Mouse (Mus musculus) heart, embryonic 16.5 days (tissue): ENCODE results near the gene Sppl2c. TPM values are rescaled to one million over a fixed set of nuclear protein-coding genes. Genes with fewer than 3 reads are reported as not detected.

Experiments
- ATAC-seq: fragments of 200-750 bp; cut with Nextera tagmentation; replicated peaks from 2 replicates; pipeline ENCODE4 v1.8.0; 2017; ENCODE audit warnings: moderate number of reproducible peaks; ENCODE audit not compliant: insufficient read depth, low FRiP score; ENCODE audit errors: extremely low read depth
- H3K27ac ChIP-seq: fragments of 300-500 bp; sonication (generic); 2 replicates; pipeline ENCODE4 v1.5.1; 2014; ENCODE audit warnings: mild to moderate bottlenecking, low read length, control low read depth, moderate library complexity
- H3K27me3 ChIP-seq: fragments of 300-500 bp; sonication (generic); 2 replicates; pipeline ENCODE4 v1.6.1; 2014; ENCODE audit warnings: low read length, mixed read lengths; ENCODE audit not compliant: control insufficient read depth, insufficient read depth
- H3K36me3 ChIP-seq: fragments of 300-500 bp; sonication (generic); 2 replicates; pipeline ENCODE4 v1.6.1; 2014; ENCODE audit not compliant: control insufficient read depth, insufficient read depth
- H3K4me1 ChIP-seq: fragments of 300-500 bp; sonication (generic); 2 replicates; pipeline ENCODE4 v1.6.1; 2014; ENCODE audit warnings: low read length, mixed read lengths; ENCODE audit not compliant: control insufficient read depth, insufficient read depth
- H3K4me2 ChIP-seq: fragments of 300-500 bp; sonication (generic); 2 replicates; pipeline ENCODE4 v1.6.1; 2014; ENCODE audit warnings: low read depth, mild to moderate bottlenecking, control low read depth, low read length
- H3K4me3 ChIP-seq: fragments of 300-500 bp; sonication (generic); 2 replicates; pipeline ENCODE4 v1.5.1; 2014; ENCODE audit warnings: mild to moderate bottlenecking, control low read depth, low read length
- H3K9ac ChIP-seq: fragments of 300-500 bp; sonication (generic); 2 replicates; pipeline ENCODE4 v1.6.1; 2014; ENCODE audit warnings: low read length, control low read depth
- H3K9me3 ChIP-seq: fragments of 300-500 bp; sonication (generic); replicated peaks from 2 replicates; pipeline ENCODE4 v1.6.1; 2016; ENCODE audit warnings: low read length; ENCODE audit not compliant: control insufficient read depth
- WGBS: fragments of 180-500 bp; shearing (Covaris S2); extraction: QIAGEN DNeasy Blood & Tissue Kit; methylation state at CpG from one replicate; pipeline ENCODE4 v1.1.7; 2014; 5-methylcytosine and 5-hydroxymethylcytosine counted together
- polyA plus RNA-seq: library from polyadenylated mRNA; unstranded; fragments of >200 nt; fragmentation: Nextera tagmentation; extraction: Ambion mirVana; gene quantifications from 2 replicates; pipeline ENCODE4 v1.2.1, GENCODE M21; 2015

The Sppl2c gene
- polyA plus RNA-seq, result not detected in 2 replicates

GRCm38 (mm10) chr11:104186135-104186836 is at the start of gene Sppl2c:
TSS of gene Sppl2c (plus strand) at chr11:104186327.
- H3K9me3 ChIP-seq, result no peaks in the 10 kb centered on the region
- no peak within 1 kb of the TSS for H3K9ac ChIP-seq
- H3K36me3 ChIP-seq, result no peaks in the 10 kb centered on the region
- H3K27me3 ChIP-seq, result peaks cover 2% of the 10 kb centered on the region; the same call in 1 of the 2 replicates
- no peak within 1 kb of the TSS for H3K4me2 ChIP-seq
- WGBS, result 81% methylated on average over 13 of the region's 13 CpGs
- H3K27ac ChIP-seq, result no peak within 1 kb of the TSS
- H3K4me1 ChIP-seq, result no peaks in the 10 kb centered on the region
- ATAC-seq, result no peak
- no peak within 1 kb of the TSS for H3K4me3 ChIP-seq

GRCm38 (mm10) chr11:104138976-104139375 is 47.2 kb upstream of the Sppl2c start:
- Histone ChIP-seq H3K4me3 (no peak overlapping the region), H3K27me3 (peaks cover 33% of the 10 kb centered on the region), H3K9ac (no peak overlapping the region), H3K4me1 (no peaks in the 10 kb centered on the region), H3K9me3 (no peaks in the 10 kb centered on the region; the same call in 1 of the 2 replicates), H3K27ac (no peak overlapping the region), H3K36me3 (no peaks in the 10 kb centered on the region), H3K4me2 (no peak overlapping the region)
- ATAC-seq, result no peak
- 60% methylated on average over 3 of the region's 3 CpGs for WGBS

- Histone ChIP-seq H3K9ac (no peak overlapping the region), H3K36me3 (no peaks in the 10 kb centered on the region), H3K27ac (no peak overlapping the region), H3K4me1 (no peaks in the 10 kb centered on the region), H3K9me3 (peaks cover 2% of the 10 kb centered on the region; the same call in 1 of the 2 replicates), H3K4me2 (no peak overlapping the region), H3K4me3 (no peak overlapping the region), H3K27me3 (no peaks in the 10 kb centered on the region; the same call in 1 of the 2 replicates)
- ATAC-seq, result no peak
- 96% methylated on average over 1 of the region's 1 CpGs for WGBS
These were observed 41.2 kb upstream of the Sppl2c start for GRCm38 (mm10) chr11:104144930-104145329.

GRCm38 (mm10) chr11:104148787-104149186 is 37.3 kb upstream of the Sppl2c start:
- Histone ChIP-seq H3K4me2 (no peak overlapping the region), H3K27me3 (peaks cover 4% of the 10 kb centered on the region), H3K9ac (no peak overlapping the region), H3K9me3 (peaks cover 2% of the 10 kb centered on the region; the same call in 1 of the 2 replicates), H3K4me3 (no peak overlapping the region), H3K36me3 (no peaks in the 10 kb centered on the region), H3K27ac (no peak overlapping the region), H3K4me1 (no peaks in the 10 kb centered on the region)
- no peak for ATAC-seq
- 63% methylated on average over 7 of the region's 7 CpGs for WGBS

- H3K9me3 ChIP-seq, result no peaks in the 10 kb centered on the region
- no peak overlapping the region for H3K4me2 ChIP-seq
- no peak for ATAC-seq
- WGBS, result 77% methylated on average over 5 of the region's 5 CpGs
- no peak overlapping the region for H3K4me3 ChIP-seq
- H3K4me1 ChIP-seq, result no peaks in the 10 kb centered on the region
- H3K36me3 ChIP-seq, result no peaks in the 10 kb centered on the region
- H3K27me3 ChIP-seq, result peaks cover 8% of the 10 kb centered on the region
- H3K27ac ChIP-seq, result no peak overlapping the region
- H3K9ac ChIP-seq, result no peak overlapping the region
These were observed 35.2 kb upstream of the Sppl2c start for GRCm38 (mm10) chr11:104150911-104151310.

GRCm38 (mm10) chr11:104154332-104154731 is 31.8 kb upstream of the Sppl2c start:
- H3K4me1 ChIP-seq, result peaks cover 5% of the 10 kb centered on the region; the same call in 1 of the 2 replicates
- no peak overlapping the region for H3K4me2 ChIP-seq
- ATAC-seq, result no peak
- 63% methylated on average over 4 of the region's 4 CpGs for WGBS
- no peaks in the 10 kb centered on the region for H3K9me3 ChIP-seq
- H3K36me3 ChIP-seq, result no peaks in the 10 kb centered on the region
- H3K27me3 ChIP-seq, result peaks cover 36% of the 10 kb centered on the region
- H3K9ac ChIP-seq, result no peak overlapping the region
- H3K27ac ChIP-seq, result no peak overlapping the region
- H3K4me3 ChIP-seq, result no peak overlapping the region

- Histone ChIP-seq H3K4me3 (no peak overlapping the region), H3K27me3 (peaks cover 40% of the 10 kb centered on the region), H3K4me2 (no peak overlapping the region), H3K9me3 (no peaks in the 10 kb centered on the region), H3K36me3 (no peaks in the 10 kb centered on the region), H3K27ac (no peak overlapping the region), H3K9ac (no peak overlapping the region), H3K4me1 (peaks cover 5% of the 10 kb centered on the region; the same call in 1 of the 2 replicates)
- ATAC-seq, result no peak
- WGBS, result 37% methylated on average over 9 of the region's 9 CpGs
These were observed 31.1 kb upstream of the Sppl2c start for GRCm38 (mm10) chr11:104154820-104155635.

- H3K27ac ChIP-seq, result no peak overlapping the region
- H3K9me3 ChIP-seq, result no peaks in the 10 kb centered on the region
- no peaks in the 10 kb centered on the region for H3K36me3 ChIP-seq
- H3K4me2 ChIP-seq, result no peak overlapping the region
- peaks cover 5% of the 10 kb centered on the region; the same call in 1 of the 2 replicates for H3K4me1 ChIP-seq
- peaks cover 41% of the 10 kb centered on the region for H3K27me3 ChIP-seq
- H3K9ac ChIP-seq, result no peak overlapping the region
- H3K4me3 ChIP-seq, result no peak overlapping the region
- no peak for ATAC-seq
These were observed 30.2 kb upstream of the Sppl2c start for GRCm38 (mm10) chr11:104155899-104156298.

GRCm38 (mm10) chr11:104156391-104156790 is 29.7 kb upstream of the Sppl2c start:
- ATAC-seq, result no peak
- Histone ChIP-seq H3K4me3 (no peak overlapping the region), H3K4me1 (peaks cover 5% of the 10 kb centered on the region; the same call in 1 of the 2 replicates), H3K36me3 (no peaks in the 10 kb centered on the region), H3K27me3 (peaks cover 39% of the 10 kb centered on the region), H3K4me2 (no peak overlapping the region), H3K9me3 (no peaks in the 10 kb centered on the region), H3K9ac (no peak overlapping the region), H3K27ac (no peak overlapping the region)
- WGBS, result 43% methylated on average over 3 of the region's 3 CpGs
